Mouse (Mus musculus) kidney, postnatal 25 days (tissue): ENCODE measurements around the gene Tvp23b.

Source experiments
- DNase-seq, 2 experiments: peaks; one replicate each; pipeline ENCODE4 v3.0.0; 2021; ENCODE audit warnings: mixed read lengths in 2 of 2

Gene Tvp23b

GRCm38 (mm10) chr11:62879220-62880048 lies at the start of gene Tvp23b:
Gene Tvp23b, plus strand, starts transcription at chr11:62879455.
- peak; percentile 99 to 100 for DNase-seq

GRCm38 (mm10) chr11:62830387-62830786 lies 48.9 kb upstream of the Tvp23b start:
- no peak for DNase-seq

GRCm38 (mm10) chr11:62831906-62832305 lies 47.3 kb upstream of the Tvp23b start:
- no peak for DNase-seq

GRCm38 (mm10) chr11:62844562-62844961 lies 34.7 kb upstream of the Tvp23b start:
- DNase-seq = no peak

- no peak for DNase-seq
Observed at GRCm38 (mm10) chr11:62845730-62846129, 33.5 kb upstream of the Tvp23b start.

GRCm38 (mm10) chr11:62846961-62847654 lies 32.1 kb upstream of the Tvp23b start, which contains the start of gene Fbxw10:
Gene Fbxw10, plus strand, starts transcription at chr11:62847069.
- DNase-seq = peak in 1 of 2 experiments; percentile 5

- no peak for DNase-seq
Observed at GRCm38 (mm10) chr11:62847655-62848191, 31.5 kb upstream of the Tvp23b start.

GRCm38 (mm10) chr11:62848301-62848700 lies 31.0 kb upstream of the Tvp23b start:
- no peak for DNase-seq

- DNase-seq = peak in 1 of 2 experiments; percentile 30
Observed at GRCm38 (mm10) chr11:62851199-62851598, 28.1 kb upstream of the Tvp23b start.

- DNase-seq = no peak
Observed at GRCm38 (mm10) chr11:62853334-62853733, 25.9 kb upstream of the Tvp23b start.

GRCm38 (mm10) chr11:62865562-62865961 lies 13.7 kb upstream of the Tvp23b start:
- no peak for DNase-seq

GRCm38 (mm10) chr11:62866685-62867084 lies 12.6 kb upstream of the Tvp23b start:
- DNase-seq = no peak

- no peak for DNase-seq
Observed at GRCm38 (mm10) chr11:62869201-62869600, 10.1 kb upstream of the Tvp23b start.

- no peak for DNase-seq
Observed at GRCm38 (mm10) chr11:62869715-62870371, 9.4 kb upstream of the Tvp23b start.

GRCm38 (mm10) chr11:62873479-62873878 lies 5.8 kb upstream of the Tvp23b start:
- DNase-seq = peak in 1 of 2 experiments; percentile 51

- DNase-seq = no peak
Observed at GRCm38 (mm10) chr11:62875696-62876095, 3.6 kb upstream of the Tvp23b start.

GRCm38 (mm10) chr11:62876445-62876844 lies 2.8 kb upstream of the Tvp23b start:
- no peak for DNase-seq

GRCm38 (mm10) chr11:62877391-62877790 lies 1.9 kb upstream of the Tvp23b start:
- DNase-seq = no peak

GRCm38 (mm10) chr11:62878728-62879127 lies 527 bp upstream of the Tvp23b start:
- DNase-seq = no peak

GRCm38 (mm10) chr11:62883407-62883806 lies 4.2 kb downstream of the Tvp23b start:
- no peak for DNase-seq

GRCm38 (mm10) chr11:62885323-62885722 lies 6.1 kb downstream of the Tvp23b start:
- DNase-seq = peak; percentile 2 to 54

- DNase-seq = no peak
Observed at GRCm38 (mm10) chr11:62890796-62891195, 11.5 kb downstream of the Tvp23b start.

GRCm38 (mm10) chr11:62891763-62892162 lies 12.5 kb downstream of the Tvp23b start:
- no peak for DNase-seq
